Mouse (Mus musculus): ENCODE measurements at regions not wholly inside any gene's neighbourhood (a gene's known extent, or its start where the extent isn't known, plus 50 kb on each side); places are given as distances from the start of the nearest gene placed in this dataset.

- H3K27me3 ChIP-seq (replicated peaks), result no peaks in the 10 kb centered on the region
- ATAC-seq, result no peak
Observed at GRCm38 (mm10) chr13:82849037-82849436, 654.8 kb upstream of the Mef2c start.

GRCm38 (mm10) chr13:82869869-82870268 is 634.0 kb upstream of the Mef2c start:
- no peaks in the 10 kb centered on the region for H3K9me3 ChIP-seq (replicated peaks)
- no peaks in the 10 kb centered on the region for H3K4me1 ChIP-seq
- no peaks in the 10 kb centered on the region for H3K36me3 ChIP-seq
- H3K9ac ChIP-seq, result no peak overlapping the region
- H3K4me3 ChIP-seq, result no peak overlapping the region
- H3K27me3 ChIP-seq (replicated peaks), result no peaks in the 10 kb centered on the region
- no peak overlapping the region for H3K4me2 ChIP-seq
- H3K27ac ChIP-seq, result no peak overlapping the region
- ATAC-seq, result no peak

More at GRCm38 (mm10) chr13:82849037-82849436, 654.8 kb upstream of the Mef2c start:
- Histone ChIP-seq H3K4me3 (no peak overlapping the region), H3K9me3 (replicated peaks) (no peaks in the 10 kb centered on the region), H3K4me1 (no peaks in the 10 kb centered on the region), H3K27ac (no peak overlapping the region), H3K36me3 (no peaks in the 10 kb centered on the region), H3K4me2 (no peak overlapping the region), H3K9ac (no peak overlapping the region)
- 44% methylated on average over 3 of the region's 3 CpGs for WGBS (ENCODE audit: insufficient replicate concordance)

- Histone ChIP-seq H3K4me1 (no peaks in the 10 kb centered on the region), H3K9ac (no peak overlapping the region), H3K4me3 (no peak overlapping the region), H3K36me3 (no peaks in the 10 kb centered on the region), H3K27me3 (replicated peaks) (no peaks in the 10 kb centered on the region), H3K27ac (no peak overlapping the region), H3K9me3 (replicated peaks) (no peaks in the 10 kb centered on the region), H3K4me2 (no peak overlapping the region)
- WGBS (ENCODE audit: insufficient replicate concordance), result 83% methylated on average over 1 of the region's 1 CpGs
- ATAC-seq, result no peak
Observed at GRCm38 (mm10) chr13:82874091-82874490, 629.7 kb upstream of the Mef2c start.

GRCm38 (mm10) chr13:82883368-82883767 is 620.5 kb upstream of the Mef2c start:
- no peak overlapping the region for H3K9ac ChIP-seq
- no peaks in the 10 kb centered on the region for H3K4me1 ChIP-seq
- ATAC-seq, result no peak
- no peaks in the 10 kb centered on the region for H3K27me3 ChIP-seq (replicated peaks)
- H3K27ac ChIP-seq, result no peak overlapping the region
- no peak overlapping the region for H3K4me3 ChIP-seq
- H3K36me3 ChIP-seq, result no peaks in the 10 kb centered on the region
- no peaks in the 10 kb centered on the region for H3K9me3 ChIP-seq (replicated peaks)
- H3K4me2 ChIP-seq, result no peak overlapping the region

- Histone ChIP-seq H3K36me3 (no peaks in the 10 kb centered on the region), H3K4me2 (no peak overlapping the region), H3K9me3 (replicated peaks) (no peaks in the 10 kb centered on the region), H3K27me3 (replicated peaks) (no peaks in the 10 kb centered on the region), H3K27ac (no peak overlapping the region), H3K4me3 (no peak overlapping the region), H3K9ac (no peak overlapping the region), H3K4me1 (no peaks in the 10 kb centered on the region)
- 42% methylated on average over 1 of the region's 1 CpGs for WGBS (ENCODE audit: insufficient replicate concordance)
- 0 out of 2 replicates have a peak, but pooled peaks have one; percentile 27 for ATAC-seq
Observed at GRCm38 (mm10) chr13:82888755-82889154, 615.1 kb upstream of the Mef2c start.

GRCm38 (mm10) chr13:82892731-82893130 is 611.1 kb upstream of the Mef2c start:
- no peak overlapping the region for H3K4me2 ChIP-seq
- no peak for ATAC-seq
- no peaks in the 10 kb centered on the region for H3K9me3 ChIP-seq (replicated peaks)
- 74% methylated on average over 2 of the region's 2 CpGs for WGBS (ENCODE audit: insufficient replicate concordance)
- H3K36me3 ChIP-seq, result no peaks in the 10 kb centered on the region
- no peaks in the 10 kb centered on the region for H3K27me3 ChIP-seq (replicated peaks)
- no peak overlapping the region for H3K9ac ChIP-seq
- no peak overlapping the region for H3K4me3 ChIP-seq
- H3K27ac ChIP-seq, result no peak overlapping the region
- no peaks in the 10 kb centered on the region for H3K4me1 ChIP-seq

GRCm38 (mm10) chr13:82899686-82900085 is 604.1 kb upstream of the Mef2c start:
- Histone ChIP-seq H3K9ac (no peak overlapping the region), H3K36me3 (no peaks in the 10 kb centered on the region), H3K4me1 (no peaks in the 10 kb centered on the region), H3K9me3 (replicated peaks) (no peaks in the 10 kb centered on the region), H3K4me3 (no peak overlapping the region), H3K27me3 (replicated peaks) (no peaks in the 10 kb centered on the region), H3K27ac (no peak overlapping the region), H3K4me2 (no peak overlapping the region)
- no peak for ATAC-seq
- 12% methylated on average over 4 of the region's 4 CpGs for WGBS (ENCODE audit: insufficient replicate concordance)

- 62% methylated on average over 4 of the region's 4 CpGs for WGBS (ENCODE audit: insufficient replicate concordance)
- no peak for ATAC-seq
Observed at GRCm38 (mm10) chr13:82902160-82902559, 601.7 kb upstream of the Mef2c start.

GRCm38 (mm10) chr13:82903637-82904036 is 600.2 kb upstream of the Mef2c start:
- Histone ChIP-seq H3K27ac (no peak overlapping the region), H3K36me3 (no peaks in the 10 kb centered on the region), H3K4me3 (no peak overlapping the region), H3K4me1 (no peaks in the 10 kb centered on the region), H3K9ac (no peak overlapping the region), H3K27me3 (replicated peaks) (no peaks in the 10 kb centered on the region), H3K4me2 (no peak overlapping the region), H3K9me3 (replicated peaks) (no peaks in the 10 kb centered on the region)
- ATAC-seq, result no peak

More at GRCm38 (mm10) chr13:82902160-82902559, 601.7 kb upstream of the Mef2c start:
- Histone ChIP-seq H3K4me1 (no peaks in the 10 kb centered on the region), H3K4me3 (no peak overlapping the region), H3K9me3 (replicated peaks) (no peaks in the 10 kb centered on the region), H3K27me3 (replicated peaks) (no peaks in the 10 kb centered on the region), H3K27ac (no peak overlapping the region), H3K4me2 (no peak overlapping the region), H3K36me3 (no peaks in the 10 kb centered on the region), H3K9ac (no peak overlapping the region)

GRCm38 (mm10) chr13:82907689-82908088 is 596.1 kb upstream of the Mef2c start:
- Histone ChIP-seq H3K9ac (no peak overlapping the region), H3K27ac (no peak overlapping the region), H3K4me3 (no peak overlapping the region), H3K36me3 (no peaks in the 10 kb centered on the region), H3K9me3 (replicated peaks) (no peaks in the 10 kb centered on the region), H3K4me2 (no peak overlapping the region), H3K27me3 (replicated peaks) (no peaks in the 10 kb centered on the region), H3K4me1 (no peaks in the 10 kb centered on the region)
- no peak for ATAC-seq
- 79% methylated on average over 4 of the region's 4 CpGs for WGBS (ENCODE audit: insufficient replicate concordance)

- Histone ChIP-seq H3K9ac (no peak overlapping the region), H3K4me1 (no peaks in the 10 kb centered on the region), H3K27me3 (replicated peaks) (no peaks in the 10 kb centered on the region), H3K4me2 (no peak overlapping the region), H3K4me3 (no peak overlapping the region), H3K27ac (no peak overlapping the region), H3K9me3 (replicated peaks) (no peaks in the 10 kb centered on the region), H3K36me3 (no peaks in the 10 kb centered on the region)
- no peak for ATAC-seq
- 65% methylated on average over 4 of the region's 4 CpGs for WGBS (ENCODE audit: insufficient replicate concordance)
Observed at GRCm38 (mm10) chr13:82909151-82909550, 594.7 kb upstream of the Mef2c start.

- no peaks in the 10 kb centered on the region for H3K36me3 ChIP-seq
- WGBS (ENCODE audit: insufficient replicate concordance), result 75% methylated on average over 8 of the region's 8 CpGs
- no peaks in the 10 kb centered on the region for H3K4me1 ChIP-seq
- no peaks in the 10 kb centered on the region for H3K27me3 ChIP-seq (replicated peaks)
- H3K4me2 ChIP-seq, result no peak overlapping the region
- H3K4me3 ChIP-seq, result no peak overlapping the region
- H3K27ac ChIP-seq, result no peak overlapping the region
- H3K9ac ChIP-seq, result no peak overlapping the region
- no peaks in the 10 kb centered on the region for H3K9me3 ChIP-seq (replicated peaks)
- ATAC-seq, result no peak
Observed at GRCm38 (mm10) chr13:82912859-82913258, 591.0 kb upstream of the Mef2c start.

GRCm38 (mm10) chr13:82915194-82915593 is 588.6 kb upstream of the Mef2c start:
- Histone ChIP-seq H3K27me3 (replicated peaks) (no peaks in the 10 kb centered on the region), H3K36me3 (no peaks in the 10 kb centered on the region), H3K9ac (no peak overlapping the region), H3K4me2 (no peak overlapping the region), H3K9me3 (replicated peaks) (no peaks in the 10 kb centered on the region), H3K27ac (no peak overlapping the region), H3K4me1 (no peaks in the 10 kb centered on the region), H3K4me3 (no peak overlapping the region)
- no peak for ATAC-seq
- WGBS (ENCODE audit: insufficient replicate concordance), result 74% methylated on average over 4 of the region's 4 CpGs

Data from liver, embryonic 12.5 days (tissue).